Mouse (Mus musculus): ENCODE measurements around the gene Adamts9. TPM values are rescaled to one million over a fixed set of nuclear protein-coding genes. Genes with fewer than 3 reads are reported as not detected.

Adamts9 gene
- polyA plus RNA-seq, 1 experiment from 2014 or later: 4.7 TPM

GRCm38 (mm10) chr6:92860285-92860912 is 82.9 kb downstream of the Adamts9 start:
- no peak overlapping the region for H3K4me2 ChIP-seq (replicated peaks; ENCODE audit: low read depth, low read length)
- H3K9me3 ChIP-seq (ENCODE audit: control insufficient read depth, low read length): no peaks in the 10 kb centered on the region
- H3K27me3 ChIP-seq (ENCODE audit: control insufficient read depth, insufficient read depth, low read length): no peaks in the 10 kb centered on the region
- 69% methylated on average over 5 of the region's 5 CpGs for WGBS
- no peaks in the 10 kb centered on the region for H3K4me1 ChIP-seq (replicated peaks; ENCODE audit: control insufficient read depth, insufficient read depth, low read length)
- no peak overlapping the region for H3K9ac ChIP-seq (ENCODE audit: low read depth, low read length)
- H3K27ac ChIP-seq (ENCODE audit: low read depth, low read length): no peak overlapping the region
- H3K36me3 ChIP-seq (ENCODE audit: control insufficient read depth, insufficient read depth, low read length): no peaks in the 10 kb centered on the region
- no peak for ATAC-seq (ENCODE audit: low FRiP score)
- no peak overlapping the region for H3K4me3 ChIP-seq (ENCODE audit: low read depth, low read length)
- no peak for DNase-seq (ENCODE audit: low spot score)

- ATAC-seq (ENCODE audit: low FRiP score) (no peak), DNase-seq (ENCODE audit: low spot score) (no peak)
- H3K4me2 ChIP-seq (replicated peaks; ENCODE audit: low read depth, low read length): no peak overlapping the region
- no peak overlapping the region for H3K4me3 ChIP-seq (ENCODE audit: low read depth, low read length)
- no peaks in the 10 kb centered on the region for H3K27me3 ChIP-seq (ENCODE audit: control insufficient read depth, insufficient read depth, low read length)
- 80% methylated on average over 12 of the region's 12 CpGs for WGBS
- H3K36me3 ChIP-seq (ENCODE audit: control insufficient read depth, insufficient read depth, low read length): no peaks in the 10 kb centered on the region
- H3K9me3 ChIP-seq (ENCODE audit: control insufficient read depth, low read length): no peaks in the 10 kb centered on the region
- H3K27ac ChIP-seq (ENCODE audit: low read depth, low read length): no peak overlapping the region
- H3K9ac ChIP-seq (ENCODE audit: low read depth, low read length): no peak overlapping the region
- no peaks in the 10 kb centered on the region for H3K4me1 ChIP-seq (replicated peaks; ENCODE audit: control insufficient read depth, insufficient read depth, low read length)
These were observed 84.4 kb downstream of the Adamts9 start for GRCm38 (mm10) chr6:92858721-92859510.

- Histone ChIP-seq H3K9ac (ENCODE audit: low read depth, low read length) (no peak overlapping the region), H3K36me3 (ENCODE audit: control insufficient read depth, insufficient read depth, low read length) (no peaks in the 10 kb centered on the region), H3K9me3 (ENCODE audit: control insufficient read depth, low read length) (no peaks in the 10 kb centered on the region), H3K4me1 (replicated peaks; ENCODE audit: control insufficient read depth, insufficient read depth, low read length) (no peaks in the 10 kb centered on the region), H3K27ac (ENCODE audit: low read depth, low read length) (no peak overlapping the region), H3K4me2 (replicated peaks; ENCODE audit: low read depth, low read length) (no peak overlapping the region), H3K27me3 (ENCODE audit: control insufficient read depth, insufficient read depth, low read length) (no peaks in the 10 kb centered on the region), H3K4me3 (ENCODE audit: low read depth, low read length) (no peak overlapping the region)
- ATAC-seq (ENCODE audit: low FRiP score) (no peak), DNase-seq (ENCODE audit: low spot score) (no peak)
- 90% methylated on average over 13 of the region's 13 CpGs for WGBS
These were observed 85.5 kb downstream of the Adamts9 start for GRCm38 (mm10) chr6:92857761-92858160.

- no peaks in the 10 kb centered on the region for H3K4me1 ChIP-seq (replicated peaks; ENCODE audit: control insufficient read depth, insufficient read depth, low read length)
- no peak overlapping the region for H3K4me3 ChIP-seq (ENCODE audit: low read depth, low read length)
- 85% methylated on average over 4 of the region's 4 CpGs for whole genome bisulfite sequencing
- H3K27ac ChIP-seq (ENCODE audit: low read depth, low read length): no peak overlapping the region
- DNase-seq (ENCODE audit: low spot score) (no peak), ATAC-seq (ENCODE audit: low FRiP score) (no peak)
- H3K27me3 ChIP-seq (ENCODE audit: control insufficient read depth, insufficient read depth, low read length): no peaks in the 10 kb centered on the region
- H3K36me3 ChIP-seq (ENCODE audit: control insufficient read depth, insufficient read depth, low read length): no peaks in the 10 kb centered on the region
- no peak overlapping the region for H3K4me2 ChIP-seq (replicated peaks; ENCODE audit: low read depth, low read length)
- H3K9me3 ChIP-seq (ENCODE audit: control insufficient read depth, low read length): no peaks in the 10 kb centered on the region
- H3K9ac ChIP-seq (ENCODE audit: low read depth, low read length): no peak overlapping the region
These were observed 88.4 kb downstream of the Adamts9 start for GRCm38 (mm10) chr6:92854873-92855272.

GRCm38 (mm10) chr6:92850250-92850649 is 93.0 kb downstream of the Adamts9 start:
- ATAC-seq (ENCODE audit: low FRiP score): no peak

GRCm38 (mm10) chr6:92849208-92849607 is 94.1 kb downstream of the Adamts9 start:
- Histone ChIP-seq H3K27me3 (ENCODE audit: control insufficient read depth, insufficient read depth, low read length) (no peaks in the 10 kb centered on the region), H3K27ac (ENCODE audit: low read depth, low read length) (no peak overlapping the region), H3K4me2 (replicated peaks; ENCODE audit: low read depth, low read length) (no peak overlapping the region), H3K4me3 (ENCODE audit: low read depth, low read length) (no peak overlapping the region), H3K9ac (ENCODE audit: low read depth, low read length) (no peak overlapping the region), H3K4me1 (replicated peaks; ENCODE audit: control insufficient read depth, insufficient read depth, low read length) (no peaks in the 10 kb centered on the region), H3K9me3 (ENCODE audit: control insufficient read depth, low read length) (no peaks in the 10 kb centered on the region), H3K36me3 (ENCODE audit: control insufficient read depth, insufficient read depth, low read length) (no peaks in the 10 kb centered on the region)
- 95% methylated on average over 9 of the region's 9 CpGs for WGBS
- DNase-seq (ENCODE audit: low spot score): no peak
- no peak for ATAC-seq (ENCODE audit: low FRiP score)

More at GRCm38 (mm10) chr6:92850250-92850649, 93.0 kb downstream of the Adamts9 start:
- Histone ChIP-seq H3K27me3 (ENCODE audit: control insufficient read depth, insufficient read depth, low read length) (no peaks in the 10 kb centered on the region), H3K4me3 (ENCODE audit: low read depth, low read length) (no peak overlapping the region), H3K4me1 (replicated peaks; ENCODE audit: control insufficient read depth, insufficient read depth, low read length) (no peaks in the 10 kb centered on the region), H3K4me2 (replicated peaks; ENCODE audit: low read depth, low read length) (no peak overlapping the region), H3K9ac (ENCODE audit: low read depth, low read length) (no peak overlapping the region), H3K9me3 (ENCODE audit: control insufficient read depth, low read length) (no peaks in the 10 kb centered on the region), H3K27ac (ENCODE audit: low read depth, low read length) (no peak overlapping the region), H3K36me3 (ENCODE audit: control insufficient read depth, insufficient read depth, low read length) (no peaks in the 10 kb centered on the region)
- 53% methylated on average over 5 of the region's 5 CpGs for WGBS
- DNase-seq (ENCODE audit: low spot score): peak; percentile 16

- DNase-seq (ENCODE audit: low spot score) (no peak), ATAC-seq (ENCODE audit: low FRiP score) (no peak)
- 69% methylated on average over 4 of the region's 4 CpGs for WGBS
- Histone ChIP-seq H3K36me3 (ENCODE audit: control insufficient read depth, insufficient read depth, low read length) (no peaks in the 10 kb centered on the region), H3K9ac (ENCODE audit: low read depth, low read length) (no peak overlapping the region), H3K27ac (ENCODE audit: low read depth, low read length) (no peak overlapping the region), H3K4me3 (ENCODE audit: low read depth, low read length) (no peak overlapping the region), H3K4me2 (replicated peaks; ENCODE audit: low read depth, low read length) (no peak overlapping the region), H3K4me1 (replicated peaks; ENCODE audit: control insufficient read depth, insufficient read depth, low read length) (no peaks in the 10 kb centered on the region), H3K9me3 (ENCODE audit: control insufficient read depth, low read length) (no peaks in the 10 kb centered on the region), H3K27me3 (ENCODE audit: control insufficient read depth, insufficient read depth, low read length) (no peaks in the 10 kb centered on the region)
These were observed 96.7 kb downstream of the Adamts9 start for GRCm38 (mm10) chr6:92846614-92847013.

GRCm38 (mm10) chr6:92845898-92846297 is 97.4 kb downstream of the Adamts9 start:
- Histone ChIP-seq H3K4me3 (ENCODE audit: low read depth, low read length) (no peak overlapping the region), H3K4me1 (replicated peaks; ENCODE audit: control insufficient read depth, insufficient read depth, low read length) (no peaks in the 10 kb centered on the region), H3K27ac (ENCODE audit: low read depth, low read length) (no peak overlapping the region), H3K27me3 (ENCODE audit: control insufficient read depth, insufficient read depth, low read length) (no peaks in the 10 kb centered on the region), H3K4me2 (replicated peaks; ENCODE audit: low read depth, low read length) (no peak overlapping the region), H3K9me3 (ENCODE audit: control insufficient read depth, low read length) (no peaks in the 10 kb centered on the region), H3K36me3 (ENCODE audit: control insufficient read depth, insufficient read depth, low read length) (no peaks in the 10 kb centered on the region), H3K9ac (ENCODE audit: low read depth, low read length) (no peak overlapping the region)
- no peak for DNase-seq (ENCODE audit: low spot score)
- ATAC-seq (ENCODE audit: low FRiP score): no peak
- 89% methylated on average over 8 of the region's 8 CpGs for WGBS

GRCm38 (mm10) chr6:92843474-92843873 is 99.8 kb downstream of the Adamts9 start:
- Histone ChIP-seq H3K27me3 (ENCODE audit: control insufficient read depth, insufficient read depth, low read length) (no peaks in the 10 kb centered on the region), H3K36me3 (ENCODE audit: control insufficient read depth, insufficient read depth, low read length) (no peaks in the 10 kb centered on the region), H3K9me3 (ENCODE audit: control insufficient read depth, low read length) (no peaks in the 10 kb centered on the region), H3K4me2 (replicated peaks; ENCODE audit: low read depth, low read length) (no peak overlapping the region), H3K4me3 (ENCODE audit: low read depth, low read length) (no peak overlapping the region), H3K4me1 (replicated peaks; ENCODE audit: control insufficient read depth, insufficient read depth, low read length) (no peaks in the 10 kb centered on the region), H3K27ac (ENCODE audit: low read depth, low read length) (no peak overlapping the region), H3K9ac (ENCODE audit: low read depth, low read length) (no peak overlapping the region)
- DNase-seq (ENCODE audit: low spot score): no peak
- no peak for ATAC-seq (ENCODE audit: low FRiP score)
- WGBS: 94% methylated on average over 2 of the region's 2 CpGs
